In genomic region chr10:20724451-20724850, GRCm38 (mm10) we compare ENCODE assay signal across 8 mouse cellular contexts. TPM values are rescaled to one million over a fixed set of nuclear protein-coding genes. Genes with fewer than 3 reads are reported as not detected.
DNase-seq lines count a peak whose midpoint lies in the region; ATAC-seq and TF ChIP-seq lines count a peak whose summit lies in the region.

No protein-coding gene starts in this region.

- peak overlapping the region; percentile 38 for H3K4me3 ChIP-seq in lung, embryonic 15.5 days
- H3K4me3 ChIP-seq in forebrain, embryonic 13.5 days: peak overlapping the region; percentile 29
- H3K4me3 ChIP-seq in limb, embryonic 10.5 days: peak overlapping the region; percentile 44
- H3K4me3 ChIP-seq in olfactory bulb, adult 2 months (ENCODE audit: insufficient read depth, low read depth, low read length): peak overlapping the region; percentile 53

- H3K27ac ChIP-seq in lung, embryonic 15.5 days: peak overlapping the region; percentile 56
- no peak overlapping the region for H3K27ac ChIP-seq in forebrain, embryonic 13.5 days
- H3K27ac ChIP-seq in limb, embryonic 10.5 days: peak overlapping the region; percentile 58; the same call in 1 of the 2 replicates
- H3K27ac ChIP-seq in olfactory bulb, adult 2 months (ENCODE audit: insufficient read depth, low read depth, low read length): no peak overlapping the region

- TF ChIP-seq CTCF in olfactory bulb, adult 2 months (IDR thresholded peaks at IDR 0.05; ENCODE audit: insufficient read depth, low read depth, low read length): no peak

- no peak for DNase-seq in lung, postnatal 36 days
- DNase-seq in limb, embryonic 10.5 days (ENCODE audit: low spot score): no peak
- no peak for DNase-seq in layer of hippocampus, adult 9-10 months (ENCODE audit: low spot score)
- no peak for DNase-seq in cerebellum, adult 9-11 months
- DNase-seq in left cerebral cortex, adult 11 months (ENCODE audit: low spot score): no peak

- no peak for ATAC-seq in lung, embryonic 15.5 days (ENCODE audit: borderline replicate concordance, extremely low read depth, low FRiP score, low TSS enrichment)
- no peak for ATAC-seq in forebrain, embryonic 13.5 days

- H3K9ac ChIP-seq in lung, embryonic 15.5 days: peak overlapping the region; percentile 26; the same call in 1 of the 2 replicates
- peak overlapping the region; percentile 14; the same call in 1 of the 2 replicates for H3K9ac ChIP-seq in forebrain, embryonic 13.5 days

- peak overlapping the region; percentile 59 for H3K4me2 ChIP-seq in lung, embryonic 15.5 days
- peak overlapping the region; percentile 58 for H3K4me2 ChIP-seq in forebrain, embryonic 13.5 days

- no peak for TF ChIP-seq POLR2A in olfactory bulb, adult 2 months (IDR thresholded peaks at IDR 0.05; ENCODE audit: insufficient read depth, low read depth, low read length)

- no peaks in the 10 kb centered on the region for H3K36me3 ChIP-seq in lung, embryonic 15.5 days
- H3K36me3 ChIP-seq in forebrain, embryonic 13.5 days (ENCODE audit: poor library complexity, severe bottlenecking): no peaks in the 10 kb centered on the region
- no peaks in the 10 kb centered on the region for H3K36me3 ChIP-seq in limb, embryonic 10.5 days

- WGBS in lung, embryonic 15.5 days: 13% methylated on average over 10 of the region's 10 CpGs
- 25% methylated on average over 10 of the region's 10 CpGs for WGBS in forebrain, embryonic 13.5 days
- 69% methylated on average over 10 of the region's 10 CpGs for WGBS in limb, embryonic 10.5 days
- WGBS in olfactory bulb, adult 2 months: 4% methylated on average over 10 of the region's 10 CpGs

- peaks cover 22% of the 10 kb centered on the region for H3K4me1 ChIP-seq in lung, embryonic 15.5 days
- peaks cover 34% of the 10 kb centered on the region for H3K4me1 ChIP-seq in forebrain, embryonic 13.5 days
- H3K4me1 ChIP-seq in limb, embryonic 10.5 days: peaks cover 30% of the 10 kb centered on the region
- peaks cover 3% of the 10 kb centered on the region for H3K4me1 ChIP-seq in olfactory bulb, adult 2 months (ENCODE audit: control insufficient read depth, insufficient read depth, low read length)

- H3K9me3 ChIP-seq in lung, embryonic 15.5 days: no peaks in the 10 kb centered on the region
- no peaks in the 10 kb centered on the region for H3K9me3 ChIP-seq in forebrain, embryonic 13.5 days (replicated peaks)
- no peaks in the 10 kb centered on the region for H3K9me3 ChIP-seq in limb, embryonic 10.5 days (replicated peaks)

- H3K27me3 ChIP-seq in lung, embryonic 15.5 days: no peaks in the 10 kb centered on the region
- H3K27me3 ChIP-seq in forebrain, embryonic 13.5 days: no peaks in the 10 kb centered on the region
- H3K27me3 ChIP-seq in limb, embryonic 10.5 days (ENCODE audit: low read depth, poor library complexity, severe bottlenecking): no peaks in the 10 kb centered on the region

RNA-seq across cellular contexts. Expression of gene Pde7b, which starts 0.4 kb away (rescaled TPM):
- 2.5 and 3.1 TPM in 2 replicates for polyA plus RNA-seq in lung, embryonic 15.5 days (2015; fragmentation: Nextera tagmentation; extraction: Ambion mirVana)
- 1.8 and 2.6 TPM in 2 replicates for polyA plus RNA-seq in forebrain, embryonic 13.5 days (2015; fragmentation: Nextera tagmentation; extraction: Ambion mirVana)
- polyA plus RNA-seq in limb, embryonic 10.5 days (2016; fragmentation: Nextera tagmentation; extraction: Ambion mirVana): 0.80 and 2.1 TPM in 2 replicates
- not detected in 2 replicates for polyA plus RNA-seq in olfactory bulb, adult 2 months (2012; ENCODE audit: insufficient read depth, insufficient read length, low replicate concordance, missing spikeins)

Comparison
In these comparisons a context has a peak if more than half of its experiments do, and no peak if none do; other contexts are left out.
1. H3K27ac ChIP-seq: peak in lung, embryonic 15.5 days (single experiment) and limb, embryonic 10.5 days (single experiment); none in forebrain, embryonic 13.5 days (single experiment) and olfactory bulb, adult 2 months (single experiment).
2. Peak in every context shown above with its lines, with median percentiles within 50 percentile points of each other: H3K4me3 ChIP-seq.